Mouse (Mus musculus) heart, postnatal 14 days (tissue): ENCODE results near the gene Mfsd13b. TPM values are rescaled to one million over a fixed set of nuclear protein-coding genes. Genes with fewer than 3 reads are reported as not detected.

Source experiments
- DNase-seq, 2 experiments: peaks; one replicate each; pipeline ENCODE4 v3.0.0; 2021 to 2022
- intact Hi-C: fragments of 180-260 bp; cut with DNase I; formaldehyde crosslinking; loops from one replicate; pipeline ENCODE4 v1.15.1; 2025
- total RNA-seq, 2 experiments: library from RNA; stranded (reverse); gene quantifications; 2 replicates each; pipeline ENCODE4 v1.2.3; 2021

Gene Mfsd13b
- total RNA-seq, 2 experiments from 2014 or later: not detected

- intact Hi-C loops: loop anchor here (5.0 kb wide), 1 partner anchor 37 kb away; the partner anchor contains the start of gene Igsf6
- peak in 1 of 2 experiments; percentile 43 for DNase-seq
Measured at GRCm38 (mm10) chr7:121035161-121035721, 52.9 kb downstream of the Mfsd13b start.

- intact Hi-C loops: no loop called here
- DNase-seq: no peak
Measured at GRCm38 (mm10) chr7:121040595-121040994, 58.3 kb downstream of the Mfsd13b start.

- intact Hi-C loops: no loop called here
- DNase-seq: no peak
Measured at GRCm38 (mm10) chr7:121041989-121042388, 59.7 kb downstream of the Mfsd13b start.

GRCm38 (mm10) chr7:121043004-121043403 is 60.7 kb downstream of the Mfsd13b start:
- DNase-seq: no peak
- intact Hi-C loops: no loop called here

- intact Hi-C loops: no loop called here
- DNase-seq: no peak
Measured at GRCm38 (mm10) chr7:121043510-121043909, 61.2 kb downstream of the Mfsd13b start.

GRCm38 (mm10) chr7:121044251-121044650 is 61.9 kb downstream of the Mfsd13b start:
- intact Hi-C loops: no loop called here
- peak; percentile 20 to 32 for DNase-seq

- intact Hi-C loops: no loop called here
- no peak for DNase-seq
Measured at GRCm38 (mm10) chr7:121045671-121046453, 63.6 kb downstream of the Mfsd13b start.

- intact Hi-C loops: no loop called here
- DNase-seq: no peak
Measured at GRCm38 (mm10) chr7:121047624-121048023, 65.3 kb downstream of the Mfsd13b start.

GRCm38 (mm10) chr7:121053071-121053470 is 70.8 kb downstream of the Mfsd13b start:
- no peak for DNase-seq
- intact Hi-C loops: no loop called here

GRCm38 (mm10) chr7:121059477-121060218 is 77.3 kb downstream of the Mfsd13b start:
- DNase-seq: no peak
- intact Hi-C loops: no loop called here

GRCm38 (mm10) chr7:121064309-121064708 is 82.0 kb downstream of the Mfsd13b start:
- intact Hi-C loops: loop anchor here (1.0 kb wide), 1 partner anchor 130 kb away; no protein-coding TSS in a partner anchor
- peak in 1 of 2 experiments; percentile 42 for DNase-seq

Other genes starting within 250 kb of the Mfsd13b start
- 1 to 10 TPM; 5.1 to 7.3 TPM for gene Vwa3a, start 243.2 kb upstream of the Mfsd13b start, total RNA-seq
- under 1 TPM in 1 of 2 experiments, not detected in 1; 0.22 TPM for gene Gm5737, start 170.1 kb upstream of the Mfsd13b start, total RNA-seq
- 10 to 100 TPM; 30.0 to 34.2 TPM for gene Eef2k, start 139.7 kb upstream of the Mfsd13b start, total RNA-seq
- 10 to 100 TPM; 10.7 to 10.9 TPM for gene Polr3e, start 64.8 kb upstream of the Mfsd13b start, total RNA-seq
- 10 to 100 TPM; 24.1 to 24.8 TPM for gene Cdr2, start 197 bp upstream of the Mfsd13b start, total RNA-seq
- 10 to 100 TPM; 78.8 to 94.3 TPM for gene Mettl9, start 51.9 kb downstream of the Mfsd13b start, total RNA-seq
- gene Igsf6, start 92.1 kb downstream of the Mfsd13b start, total RNA-seq: 1 to 10 TPM; 1.3 to 1.4 TPM
- gene Otoa, start 99.1 kb downstream of the Mfsd13b start, total RNA-seq: 1 to 10 TPM in 1 of 2 experiments, under 1 TPM in 1; 0.88 to 2.0 TPM